Mouse (Mus musculus) ES-Bruce4 (cell line): Measurements from ENCODE around the gene Gm45140.

Source experiments
- CTCF ChIP-seq: IDR thresholded peaks from one replicate; pipeline ENCODE4 v1.8.1; 2011; ENCODE audit warnings: low read depth, low read length
- EP300 ChIP-seq: IDR thresholded peaks from 2 replicates; pipeline ENCODE4 v1.6.1; 2011; ENCODE audit warnings: low read depth, low read length; ENCODE audit not compliant: insufficient read depth
- POLR2A ChIP-seq: IDR thresholded peaks from one replicate; pipeline ENCODE4 v1.8.1; 2011; ENCODE audit warnings: low read length; ENCODE audit not compliant: insufficient read depth

GRCm38 (mm10) chr6:87851871-87852270 lies 16.3 kb upstream of the Gm45140 start:
- TF ChIP-seq POLR2A (no peak), CTCF (no peak), EP300 (no peak)
